Mouse (Mus musculus) MEL-GATA-1-ER (cell line): ENCODE results near the gene Adam12.

Source experiments
- DNase-seq: peaks from one replicate; pipeline ENCODE4 v3.0.0-alpha.2; 2012; ENCODE audit warnings: low read depth; ENCODE audit errors: extremely low read depth

Adam12 gene

DNA sequence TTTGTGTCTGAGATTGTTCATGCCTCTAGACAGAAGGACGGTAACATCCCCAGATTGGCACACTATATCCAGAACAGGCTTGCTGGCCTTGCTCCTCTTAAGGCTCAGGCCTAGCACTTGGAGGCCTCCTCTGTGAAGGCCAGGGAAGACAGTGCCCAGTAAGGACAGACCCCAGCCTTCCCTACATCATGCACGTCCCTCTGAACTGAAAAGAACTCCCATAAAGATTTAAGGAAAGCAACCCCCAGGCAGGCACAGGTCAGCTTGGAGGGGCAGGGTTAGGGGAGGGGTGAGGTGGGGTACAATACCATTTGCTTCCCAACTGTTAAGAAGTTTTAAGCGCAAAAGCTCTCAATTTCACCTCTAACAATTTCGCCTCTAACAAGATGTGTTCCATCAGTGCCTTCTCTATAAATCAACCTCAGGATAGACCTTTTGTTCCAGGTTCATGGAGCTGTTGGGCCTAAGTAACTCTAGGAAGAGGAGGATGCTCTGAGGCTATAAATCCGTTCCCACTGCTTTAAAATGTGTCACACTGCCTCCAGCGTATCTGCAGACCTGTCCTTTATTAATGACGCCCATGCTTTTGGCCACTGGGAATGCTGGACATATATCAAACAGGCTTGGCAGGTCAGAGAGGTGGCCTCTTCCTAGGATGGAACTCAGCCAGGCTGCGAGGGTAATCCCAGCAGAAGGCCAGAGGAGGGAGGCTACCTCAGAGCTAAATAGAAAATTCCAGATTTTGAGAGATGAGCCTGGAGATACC lies 150.5 kb downstream of the Adam12 start:
- DNase-seq: no peak

DNA sequence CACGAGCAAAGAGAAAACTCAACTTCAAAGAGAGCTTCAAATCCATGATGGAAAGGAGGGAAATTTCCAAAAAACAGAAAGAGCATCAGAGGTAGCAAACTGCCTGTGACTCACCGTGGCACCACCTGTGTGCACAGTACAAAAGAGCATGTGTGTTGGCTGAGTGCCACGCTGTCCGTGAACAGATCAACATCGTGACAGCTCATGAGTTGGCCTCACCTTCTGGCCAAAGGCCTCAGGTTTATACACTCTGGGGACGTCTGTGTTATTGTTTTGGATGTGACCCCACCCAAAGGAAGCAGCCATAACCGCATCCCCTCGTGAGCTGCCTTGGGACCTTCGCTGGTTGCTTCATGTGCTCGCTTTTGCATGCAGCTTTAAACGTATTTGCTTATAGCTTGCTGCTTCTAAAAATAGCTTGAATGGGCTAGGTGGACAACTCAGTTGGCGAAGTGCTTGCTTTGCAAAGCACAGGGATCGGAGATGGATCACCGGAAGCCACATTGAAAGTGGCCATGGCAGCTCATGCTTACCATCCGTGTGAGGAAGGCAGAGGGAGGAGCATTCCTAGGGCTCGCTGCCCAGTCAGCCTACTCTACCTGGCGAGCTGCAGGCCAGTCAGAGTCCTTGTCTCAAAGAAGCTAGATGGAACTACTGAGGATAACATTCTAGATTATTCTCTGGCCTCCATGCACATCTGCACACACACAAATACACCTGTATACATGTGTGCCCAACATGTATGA lies 151.8 kb downstream of the Adam12 start:
- DNase-seq: no peak

DNA sequence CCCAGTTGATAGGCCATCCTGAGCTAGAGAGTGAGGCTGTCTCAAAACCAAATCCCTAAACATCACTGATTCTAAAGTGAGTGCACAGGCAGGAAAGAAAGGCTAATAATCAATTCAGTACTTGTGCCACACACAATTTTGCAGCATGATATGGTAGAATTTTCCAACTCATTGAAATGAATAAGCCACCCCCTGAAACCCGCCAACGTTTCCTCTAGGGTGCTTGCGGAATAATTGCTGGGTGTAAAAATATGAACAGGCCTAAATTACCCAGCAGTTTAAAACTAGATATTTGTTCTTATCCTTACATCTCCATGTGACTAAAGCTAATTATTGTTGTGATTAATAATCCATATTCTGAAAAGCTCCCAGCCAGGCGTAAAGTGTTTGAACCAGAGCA lies 154.3 kb downstream of the Adam12 start:
- DNase-seq: no peak

GRCm38 (mm10) chr7:134073011-134073410 lies 158.9 kb downstream of the Adam12 start:
- no peak for DNase-seq

DNA sequence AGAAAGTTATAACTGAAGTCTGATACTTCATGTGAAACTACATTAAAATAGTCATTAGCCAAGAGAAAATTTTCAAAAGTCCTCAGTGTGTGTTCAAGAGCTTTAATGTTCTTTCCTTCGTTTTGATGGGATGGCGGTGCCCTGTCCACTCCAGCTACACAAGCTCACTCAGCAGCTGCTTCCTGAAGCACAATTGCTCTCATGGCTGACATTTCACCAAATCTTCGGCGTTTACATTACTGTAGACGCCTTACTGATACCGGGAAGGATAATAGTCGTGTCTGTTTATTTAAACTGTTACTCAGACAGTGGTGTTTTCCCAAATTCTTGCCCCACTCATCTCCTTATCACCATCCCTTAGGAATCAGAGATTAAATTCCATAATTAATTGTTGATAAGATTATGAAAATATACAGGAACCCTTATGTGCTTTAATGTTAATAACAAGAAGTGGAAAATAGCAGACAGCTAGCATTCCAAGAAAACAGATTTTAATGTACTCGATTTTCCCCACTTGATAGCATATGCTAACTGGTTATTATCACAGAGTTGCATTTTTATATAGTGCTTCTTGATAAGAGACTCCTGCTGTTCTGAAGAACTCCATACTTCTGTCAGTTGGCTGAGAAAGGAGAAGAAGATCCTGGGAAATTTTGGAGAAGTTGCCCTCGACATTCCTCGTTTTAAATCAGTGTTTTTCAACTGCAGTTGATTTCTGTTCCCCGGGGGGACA lies 160.6 kb downstream of the Adam12 start:
- DNase-seq: no peak

DNA sequence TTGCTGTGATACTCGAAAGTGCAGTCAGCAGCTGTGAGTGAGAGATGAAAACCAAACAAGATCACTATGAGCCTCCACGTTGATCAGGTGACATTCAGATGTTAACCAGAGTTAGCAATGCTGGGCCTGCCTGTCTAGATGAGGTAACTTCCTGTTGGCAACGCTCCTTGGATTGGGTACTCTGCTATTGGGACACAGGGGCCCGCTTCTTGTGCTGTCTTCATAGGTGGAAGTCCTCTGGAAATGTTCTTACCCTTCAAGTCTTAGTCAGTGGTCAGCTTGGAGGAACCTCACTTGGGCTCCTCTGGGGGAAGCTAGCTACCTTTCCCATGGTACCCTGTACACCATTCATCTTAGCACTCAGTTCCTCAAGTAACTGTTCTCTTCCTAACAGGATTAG lies 169.3 kb downstream of the Adam12 start:
- DNase-seq: no peak

GRCm38 (mm10) chr7:134052486-134052885 lies 179.5 kb downstream of the Adam12 start:
- no peak for DNase-seq

DNA sequence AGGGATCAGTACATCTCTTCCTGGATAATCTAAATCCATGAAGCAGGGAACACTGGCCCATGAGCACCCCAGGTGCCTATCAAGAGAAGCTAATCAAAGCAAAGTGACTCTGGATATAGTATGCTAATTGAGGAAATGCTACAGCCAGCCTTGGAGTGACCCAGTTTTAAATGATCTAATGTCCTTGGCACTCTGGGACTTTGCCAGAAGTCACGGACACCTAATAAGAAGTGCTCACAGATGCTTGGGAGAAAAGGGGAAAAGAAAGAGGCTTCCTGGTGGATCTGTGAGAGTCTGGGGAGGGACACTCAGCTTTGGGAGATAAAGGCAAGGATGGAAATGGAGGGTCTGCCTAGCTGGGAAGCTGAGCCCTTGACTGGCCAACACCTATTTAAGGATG lies 181.6 kb downstream of the Adam12 start:
- no peak for DNase-seq

DNA sequence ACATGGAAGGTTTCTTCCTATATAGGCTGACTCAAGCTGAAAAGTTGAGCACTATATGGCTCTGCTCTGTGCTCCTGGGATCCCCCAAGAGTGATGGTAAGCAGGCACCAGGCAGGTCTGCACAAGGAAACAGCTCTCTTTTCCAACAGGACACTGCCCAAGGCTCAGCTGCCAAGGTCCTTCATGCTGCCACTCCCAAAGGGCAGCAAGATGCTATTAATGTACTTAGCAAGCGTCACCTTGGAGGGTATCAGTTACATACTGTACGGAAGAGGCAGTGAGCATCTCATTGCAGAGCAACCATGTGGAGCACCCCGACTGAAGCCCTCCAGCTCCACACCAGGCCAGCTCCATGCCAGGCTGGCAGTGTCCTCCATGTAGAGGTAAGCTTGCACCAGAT lies 185.6 kb downstream of the Adam12 start:
- no peak for DNase-seq

GRCm38 (mm10) chr7:134043576-134043975 lies 188.4 kb downstream of the Adam12 start:
- DNase-seq: no peak

- DNase-seq: no peak
These were observed 189.3 kb downstream of the Adam12 start for GRCm38 (mm10) chr7:134042614-134043013.

DNA sequence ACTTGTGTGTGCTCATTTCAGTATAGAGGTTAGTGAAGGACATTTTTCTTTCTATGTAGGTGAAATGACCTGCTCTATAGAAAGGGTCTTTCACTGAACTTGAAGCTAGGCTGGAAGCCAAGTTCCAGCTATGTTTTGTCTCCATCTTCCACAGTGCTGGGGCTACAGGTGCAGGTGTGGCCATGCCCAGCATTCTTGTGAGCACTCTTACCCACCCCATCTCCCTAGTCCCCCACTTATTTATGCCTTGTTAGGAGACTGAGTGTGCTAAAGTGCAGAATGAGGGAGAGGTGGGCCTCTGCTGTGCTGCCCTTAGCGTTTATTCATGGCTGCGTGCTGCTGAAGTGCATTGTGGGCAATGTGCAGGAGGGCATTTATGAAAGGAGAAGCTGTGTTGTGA lies 198.0 kb downstream of the Adam12 start:
- no peak for DNase-seq

GRCm38 (mm10) chr7:134032959-134033366 lies 199.0 kb downstream of the Adam12 start:
- DNase-seq: no peak

DNA sequence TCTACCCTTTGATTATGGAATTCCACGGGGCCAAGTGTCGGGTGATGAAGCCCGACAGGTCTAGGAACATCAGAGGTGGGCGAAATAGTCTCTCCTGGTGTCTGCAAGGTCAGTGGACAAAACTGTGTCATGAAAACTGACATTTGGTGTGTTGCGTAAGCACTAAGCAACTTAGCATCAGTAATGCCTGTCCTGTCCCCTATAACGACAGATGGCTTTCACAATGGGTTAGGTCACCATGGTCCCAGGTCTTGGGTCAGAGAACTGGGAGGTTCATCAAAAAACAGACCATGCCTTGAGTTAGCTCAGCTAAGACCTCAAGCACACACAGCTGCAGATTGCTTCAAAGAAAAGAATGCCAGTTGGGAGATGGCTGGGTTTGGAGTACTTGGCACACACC lies 200.2 kb downstream of the Adam12 start:
- DNase-seq: no peak

DNA sequence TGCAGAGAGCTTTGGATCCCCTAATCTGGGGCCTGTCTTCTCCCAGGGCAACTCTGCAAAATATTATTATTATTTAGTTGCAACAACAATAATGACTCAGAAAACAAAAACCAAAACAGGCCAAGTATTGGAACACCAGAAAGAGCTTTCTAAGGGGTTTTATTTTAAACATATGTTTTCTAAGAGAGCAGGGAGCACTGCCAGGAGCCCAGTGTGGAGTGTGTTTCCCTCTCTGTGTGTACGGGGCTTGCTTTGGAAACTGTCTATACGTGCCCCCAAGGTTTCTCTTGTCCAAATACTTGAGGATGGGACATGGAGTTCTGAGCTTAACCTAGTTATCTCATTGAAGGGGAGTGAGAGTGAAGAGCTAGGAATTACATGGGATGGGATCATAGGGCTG lies 200.7 kb downstream of the Adam12 start:
- DNase-seq: no peak

GRCm38 (mm10) chr7:134028281-134028830 lies 203.6 kb downstream of the Adam12 start:
- no peak for DNase-seq

DNA sequence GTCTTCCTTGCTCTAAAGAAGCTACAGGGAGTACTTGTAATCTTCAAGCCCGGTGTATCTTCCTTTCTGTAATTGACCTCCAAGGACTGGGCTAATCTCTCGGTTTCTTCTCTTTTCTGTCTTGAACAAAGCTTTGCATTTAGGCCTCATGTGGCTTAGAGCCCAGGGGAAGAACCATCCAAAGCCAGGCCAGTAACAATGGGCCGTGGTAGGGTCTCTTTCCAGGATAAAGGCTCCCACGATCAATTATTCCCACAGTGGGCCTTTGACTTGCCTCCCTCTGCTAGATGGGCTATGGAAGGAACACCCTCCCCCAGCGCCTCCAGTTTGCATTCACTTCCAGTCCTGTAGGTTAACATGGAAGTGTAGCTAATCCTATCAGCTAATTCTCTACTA lies 204.9 kb downstream of the Adam12 start:
- DNase-seq: no peak

DNA sequence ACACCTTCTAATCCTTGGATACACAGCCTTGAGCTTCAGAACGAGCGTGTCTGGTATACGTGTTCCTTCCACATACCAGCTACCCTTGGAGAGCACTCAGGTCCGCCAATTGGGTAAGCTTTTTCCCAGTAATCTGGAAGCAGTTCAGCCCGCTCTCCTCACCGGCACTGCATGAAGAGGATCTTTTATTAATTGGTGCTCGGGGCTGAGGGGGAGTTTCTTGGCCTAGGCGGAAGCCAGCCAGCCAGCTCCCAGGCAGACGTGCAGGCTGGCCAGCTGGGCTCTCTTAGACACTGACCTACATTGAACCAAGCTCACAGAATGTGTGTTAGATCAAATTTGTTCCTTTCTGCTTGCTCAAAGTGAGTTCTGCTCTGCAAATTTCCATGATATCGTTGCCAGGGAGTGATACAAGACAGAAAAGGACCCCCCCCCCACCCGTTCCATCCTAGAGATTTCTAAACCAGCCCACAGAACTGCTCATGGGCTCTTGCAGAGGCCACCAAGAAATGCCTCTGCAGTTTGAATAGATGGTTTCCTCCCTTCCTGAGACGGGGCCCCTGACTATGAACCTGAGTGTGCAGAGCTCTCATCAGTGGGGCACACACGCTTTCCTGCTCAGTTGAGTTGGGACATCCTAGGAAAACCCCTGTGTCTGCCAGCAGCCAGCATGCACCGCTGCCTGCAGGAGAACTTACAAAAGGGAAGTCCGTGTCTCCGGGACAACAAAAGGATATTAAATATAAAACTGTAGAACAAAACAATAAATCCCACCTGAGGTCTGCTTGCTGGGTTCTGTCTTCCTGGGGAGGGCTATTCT lies 205.5 kb downstream of the Adam12 start:
- no peak for DNase-seq

- DNase-seq: no peak
These were observed 209.6 kb downstream of the Adam12 start for GRCm38 (mm10) chr7:134022157-134022885.

DNA sequence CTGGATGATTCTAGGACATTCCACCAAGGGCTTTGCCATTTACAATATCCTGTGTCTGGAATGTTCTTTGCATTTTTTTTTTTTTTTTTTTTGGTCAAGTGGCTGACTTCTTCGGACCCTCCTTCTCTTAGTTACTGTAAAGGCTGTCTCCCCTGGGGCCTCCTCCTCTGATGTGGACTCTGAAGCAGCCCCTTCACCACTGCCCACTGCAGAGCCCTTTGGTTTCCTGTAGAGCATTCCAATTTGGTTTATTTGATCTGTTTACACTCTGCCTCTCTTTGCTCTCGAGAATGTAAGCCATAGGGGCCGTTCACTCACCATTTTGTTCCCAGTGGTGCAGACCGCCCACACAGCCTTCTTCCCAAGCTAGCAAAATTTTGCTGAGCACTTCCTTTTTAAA lies 216.7 kb downstream of the Adam12 start:
- DNase-seq: no peak
